In genomic region chr3:151565664-151566621, GRCm38 (mm10) we compare ENCODE assay signal across 10 mouse cellular contexts.
DNase-seq lines count a peak whose midpoint lies in the region; ATAC-seq and TF ChIP-seq lines count a peak whose summit lies in the region.
"Had no signal": no experiment of that assay in that cellular context is flagged by ENCODE, and none has a peak within 500 bp of the region (broad histone marks: within the 10 kb centered on the region; RNA-seq: fewer than 3 reads in every experiment).

No protein-coding gene starts in this region.

- DNase-seq in kidney, adult 18-20 months, result peak; percentile 8
- no peak for DNase-seq in neural tube, embryonic 10.5 days (ENCODE audit: extremely low spot score, low spot score)
- peak; percentile 68 to 75 for DNase-seq in cerebellum, adult 2 months
- DNase-seq in forebrain, postnatal 0 days, result peak; percentile 52
- DNase-seq in embryo, embryonic 10.5 days (ENCODE audit: low spot score), result no peak
- DNase-seq in ovary, postnatal 14 days (ENCODE audit: low spot score), result no peak

- no peak for TF ChIP-seq CTCF in cerebellum, adult 2 months (IDR thresholded peaks at IDR 0.05; ENCODE audit: borderline replicate concordance, insufficient read depth, low read depth, low read length)
- TF ChIP-seq CTCF in forebrain, postnatal 0 days (IDR thresholded peaks at IDR 0.05; ENCODE audit: low read depth), result no peak

- WGBS in kidney, embryonic 14.5 days, result 63% methylated on average over 16 of the region's 16 CpGs
- 57% methylated on average over 16 of the region's 16 CpGs for WGBS in neural tube, embryonic 15.5 days
- WGBS in cerebellum, adult 2 months, result 9% methylated on average over 16 of the region's 16 CpGs
- WGBS in forebrain, postnatal 0 days, result 49% methylated on average over 16 of the region's 16 CpGs

- no peak overlapping the region for H3K4me3 ChIP-seq in kidney, embryonic 14.5 days (ENCODE audit: low read length)
- no peak overlapping the region for H3K4me3 ChIP-seq in neural tube, embryonic 15.5 days (replicated peaks)
- peak overlapping the region; percentile 36 for H3K4me3 ChIP-seq in cerebellum, adult 2 months (replicated peaks; ENCODE audit: insufficient read depth, low read depth, low read length)
- H3K4me3 ChIP-seq in forebrain, postnatal 0 days (ENCODE audit: low read depth, low read length), result no peak overlapping the region
- H3K4me3 ChIP-seq: intestine, embryonic 15.5 days; liver, embryonic 15.5 days had no signal

- no peak overlapping the region for H3K27ac ChIP-seq in kidney, embryonic 14.5 days (ENCODE audit: low read depth, low read length)
- H3K27ac ChIP-seq in neural tube, embryonic 15.5 days (replicated peaks), result no peak overlapping the region
- H3K27ac ChIP-seq in cerebellum, adult 2 months (ENCODE audit: insufficient read depth, low read length), result peak overlapping the region; percentile 1; the same call in 1 of the 2 replicates
- H3K27ac ChIP-seq in forebrain, postnatal 0 days (ENCODE audit: low read depth, low read length), result peak overlapping the region; percentile 40
- H3K27ac ChIP-seq: intestine, embryonic 15.5 days; liver, embryonic 15.5 days had no signal

- no peak overlapping the region for H3K4me2 ChIP-seq in kidney, embryonic 14.5 days (replicated peaks; ENCODE audit: low read depth, low read length)
- H3K4me2 ChIP-seq in neural tube, embryonic 15.5 days, result peak overlapping the region; percentile 15; the same call in 1 of the 2 replicates
- H3K4me2 ChIP-seq in forebrain, postnatal 0 days (ENCODE audit: low read depth), result peak overlapping the region; percentile 21; the same call in 1 of the 2 replicates
- H3K4me2 ChIP-seq: intestine, embryonic 15.5 days; liver, embryonic 15.5 days had no signal

- no peaks in the 10 kb centered on the region for H3K36me3 ChIP-seq in kidney, embryonic 14.5 days (ENCODE audit: control insufficient read depth, insufficient read depth, low read length)
- no peaks in the 10 kb centered on the region for H3K36me3 ChIP-seq in neural tube, embryonic 15.5 days
- H3K36me3 ChIP-seq in forebrain, postnatal 0 days (ENCODE audit: insufficient read depth), result no peaks in the 10 kb centered on the region
- H3K36me3 ChIP-seq: intestine, embryonic 15.5 days; liver, embryonic 15.5 days had no signal

- H3K9me3 ChIP-seq in kidney, embryonic 14.5 days (ENCODE audit: control insufficient read depth, low read length), result no peaks in the 10 kb centered on the region
- H3K9me3 ChIP-seq in neural tube, embryonic 15.5 days (replicated peaks), result no peaks in the 10 kb centered on the region
- no peaks in the 10 kb centered on the region for H3K9me3 ChIP-seq in forebrain, postnatal 0 days (ENCODE audit: low read length)
- H3K9me3 ChIP-seq: intestine, embryonic 15.5 days; liver, embryonic 15.5 days had no signal

- no peaks in the 10 kb centered on the region for H3K4me1 ChIP-seq in kidney, embryonic 14.5 days (ENCODE audit: control insufficient read depth, insufficient read depth, low read length)
- no peaks in the 10 kb centered on the region for H3K4me1 ChIP-seq in neural tube, embryonic 15.5 days
- no peaks in the 10 kb centered on the region for H3K4me1 ChIP-seq in cerebellum, adult 2 months (ENCODE audit: control insufficient read depth, insufficient read depth, low read length)
- H3K4me1 ChIP-seq in forebrain, postnatal 0 days (ENCODE audit: insufficient read depth), result no peaks in the 10 kb centered on the region
- H3K4me1 ChIP-seq: intestine, embryonic 15.5 days; liver, embryonic 15.5 days had no signal

- no peak for ATAC-seq in kidney, embryonic 14.5 days (ENCODE audit: low FRiP score, low TSS enrichment)
- ATAC-seq in neural tube, embryonic 15.5 days (ENCODE audit: low FRiP score), result no peak
- no peak for ATAC-seq in forebrain, postnatal 0 days
- ATAC-seq: intestine, embryonic 15.5 days had no signal

- TF ChIP-seq POLR2A in cerebellum, adult 2 months (IDR thresholded peaks at IDR 0.05; ENCODE audit: borderline replicate concordance, insufficient read depth, low read length), result no peak

- no peak overlapping the region for H3K9ac ChIP-seq in kidney, embryonic 14.5 days (ENCODE audit: low read depth, low read length)
- no peak overlapping the region for H3K9ac ChIP-seq in neural tube, embryonic 15.5 days (replicated peaks)
- no peak overlapping the region for H3K9ac ChIP-seq in forebrain, postnatal 0 days
- H3K9ac ChIP-seq: intestine, embryonic 15.5 days; liver, embryonic 15.5 days had no signal

- no peaks in the 10 kb centered on the region for H3K27me3 ChIP-seq in kidney, embryonic 14.5 days (ENCODE audit: control insufficient read depth, insufficient read depth, low read length)
- H3K27me3 ChIP-seq in neural tube, embryonic 15.5 days (replicated peaks), result no peaks in the 10 kb centered on the region
- no peaks in the 10 kb centered on the region for H3K27me3 ChIP-seq in cerebellum, adult 2 months (ENCODE audit: control insufficient read depth, insufficient read depth, low read length)
- no peaks in the 10 kb centered on the region for H3K27me3 ChIP-seq in forebrain, postnatal 0 days (ENCODE audit: insufficient read depth, low read length)
- H3K27me3 ChIP-seq: intestine, embryonic 15.5 days; liver, embryonic 15.5 days had no signal

Comparison
In these comparisons a context has a peak if more than half of its experiments do, and no peak if none do; other contexts are left out.
1. DNase-seq: peak in kidney, adult 18-20 months (single experiment), cerebellum, adult 2 months (2 of 2) and forebrain, postnatal 0 days (single experiment); none in neural tube, embryonic 10.5 days (single experiment), embryo, embryonic 10.5 days (single experiment) and ovary, postnatal 14 days (single experiment).
2. H3K27ac ChIP-seq: peak in cerebellum, adult 2 months (single experiment) and forebrain, postnatal 0 days (single experiment); none in kidney, embryonic 14.5 days (single experiment) and neural tube, embryonic 15.5 days (single experiment).